Mouse (Mus musculus): ENCODE results near the gene Smarcd2. TPM values are rescaled to one million over a fixed set of nuclear protein-coding genes. Genes with fewer than 3 reads are reported as not detected.

Gene Smarcd2
- total RNA-seq, 2 experiments from 2014 or later = 17.7 to 21.5 TPM

GRCm38 (mm10) chr11:106283371-106283770 is 10.6 kb upstream of the Smarcd2 start:
- intact Hi-C loops (cut with DNase I) = no loop called here
- no peak for DNase-seq (ENCODE audit: low spot score)

- no peak for DNase-seq (ENCODE audit: low spot score)
- intact Hi-C loops (cut with DNase I) = no loop called here
Measured at GRCm38 (mm10) chr11:106282452-106282851, 9.7 kb upstream of the Smarcd2 start.

- peak; percentile 80 for DNase-seq (ENCODE audit: low spot score)
- intact Hi-C loops (cut with DNase I) = loop anchor here (10.0 kb wide), 2 partner anchors 218 to 338 kb away; partner anchors contain the start of gene Tex2
Measured at GRCm38 (mm10) chr11:106276454-106276853, 3.7 kb upstream of the Smarcd2 start, which contains the start of gene Tcam1. TSS of gene Tcam1 (plus strand) at chr11:106276672.

- DNase-seq (ENCODE audit: low spot score) = no peak
- intact Hi-C loops (cut with DNase I) = loop anchor here (10.0 kb wide), 2 partner anchors 220 to 340 kb away; partner anchors contain the start of gene Tex2
Measured at GRCm38 (mm10) chr11:106274971-106275411, 2.2 kb upstream of the Smarcd2 start.

- DNase-seq (ENCODE audit: low spot score) = no peak
- intact Hi-C loops (cut with DNase I) = loop anchor here (10.0 kb wide), 2 partner anchors 220 to 340 kb away; partner anchors contain the start of gene Tex2
Measured at GRCm38 (mm10) chr11:106274374-106274773, 1.6 kb upstream of the Smarcd2 start.

GRCm38 (mm10) chr11:106273811-106274210 is 1.0 kb upstream of the Smarcd2 start:
- DNase-seq (ENCODE audit: low spot score) = no peak
- intact Hi-C loops (cut with DNase I) = loop anchor here (2.0 to 10.0 kb wide), 4 partner anchors 17 to 341 kb away; partner anchors contain the start of genes Ccdc47, Ddx42, Ftsj3 and Psmc5

- intact Hi-C loops (cut with DNase I) = loop anchor here (2.0 to 10.0 kb wide), 4 partner anchors 16 to 342 kb away; partner anchors contain the start of genes Ccdc47, Ddx42, Ftsj3 and Psmc5
- no peak for DNase-seq (ENCODE audit: low spot score)
Measured at GRCm38 (mm10) chr11:106273311-106273684, 526 bp upstream of the Smarcd2 start.

GRCm38 (mm10) chr11:106271794-106272643 is 753 bp downstream of the Smarcd2 start:
- no peak for DNase-seq (ENCODE audit: low spot score)
- intact Hi-C loops (cut with DNase I) = loop anchor here (2.0 to 10.0 kb wide), 4 partner anchors 15 to 343 kb away; partner anchors contain the start of genes Ccdc47, Ddx42, Ftsj3 and Psmc5

- intact Hi-C loops (cut with DNase I) = loop anchor here (10.0 kb wide), 2 partner anchors 224 to 344 kb away; partner anchors contain the start of gene Tex2
- DNase-seq (ENCODE audit: low spot score) = no peak
Measured at GRCm38 (mm10) chr11:106271131-106271793, 1.5 kb downstream of the Smarcd2 start.

GRCm38 (mm10) chr11:106269060-106269431 is 3.7 kb downstream of the Smarcd2 start:
- DNase-seq (ENCODE audit: low spot score) = no peak
- intact Hi-C loops (cut with DNase I) = no loop called here

- DNase-seq (ENCODE audit: low spot score) = peak; percentile 86
- intact Hi-C loops (cut with DNase I) = no loop called here
Measured at GRCm38 (mm10) chr11:106268326-106269059, 4.3 kb downstream of the Smarcd2 start.

- no peak for DNase-seq (ENCODE audit: low spot score)
- intact Hi-C loops (cut with DNase I) = no loop called here
Measured at GRCm38 (mm10) chr11:106267871-106268270, 4.9 kb downstream of the Smarcd2 start.

- peak; percentile 23 for DNase-seq (ENCODE audit: low spot score)
- intact Hi-C loops (cut with DNase I) = no loop called here
Measured at GRCm38 (mm10) chr11:106267311-106267852, 5.4 kb downstream of the Smarcd2 start.

GRCm38 (mm10) chr11:106266431-106266830 is 6.3 kb downstream of the Smarcd2 start:
- intact Hi-C loops (cut with DNase I) = no loop called here
- DNase-seq (ENCODE audit: low spot score) = no peak

GRCm38 (mm10) chr11:106265570-106265969 is 7.2 kb downstream of the Smarcd2 start:
- no peak for DNase-seq (ENCODE audit: low spot score)
- intact Hi-C loops (cut with DNase I) = no loop called here

- intact Hi-C loops (cut with DNase I) = no loop called here
- DNase-seq (ENCODE audit: low spot score) = no peak
Measured at GRCm38 (mm10) chr11:106264988-106265387, 7.8 kb downstream of the Smarcd2 start.

GRCm38 (mm10) chr11:106263963-106264362 is 8.8 kb downstream of the Smarcd2 start:
- intact Hi-C loops (cut with DNase I) = no loop called here
- DNase-seq (ENCODE audit: low spot score) = no peak

GRCm38 (mm10) chr11:106260826-106261450 is 11.8 kb downstream of the Smarcd2 start:
- intact Hi-C loops (cut with DNase I) = no loop called here
- no peak for DNase-seq (ENCODE audit: low spot score)

GRCm38 (mm10) chr11:106256775-106257174 is 16.0 kb downstream of the Smarcd2 start:
- intact Hi-C loops (cut with DNase I) = loop anchor here (2.0 kb wide), 1 partner anchor 16 kb away; the partner anchor contains the start of gene Smarcd2
- no peak for DNase-seq (ENCODE audit: low spot score)
